Mouse (Mus musculus): Measurements from ENCODE around the gene Gpr25.
A peak's percentile ranks its signal among the peaks of the same experiment; 100 is the strongest.

Gene Gpr25

GRCm38 (mm10) chr1:136260635-136261238 is at the start of gene Gpr25:
Gene Gpr25 (minus strand): TSS chr1:136260873.
- DNase-seq (ENCODE audit: low read depth, low spot score): no peak

GRCm38 (mm10) chr1:136309193-136309592 is 48.5 kb upstream of the Gpr25 start:
- no peak for DNase-seq (ENCODE audit: low read depth, low spot score)

DNA sequence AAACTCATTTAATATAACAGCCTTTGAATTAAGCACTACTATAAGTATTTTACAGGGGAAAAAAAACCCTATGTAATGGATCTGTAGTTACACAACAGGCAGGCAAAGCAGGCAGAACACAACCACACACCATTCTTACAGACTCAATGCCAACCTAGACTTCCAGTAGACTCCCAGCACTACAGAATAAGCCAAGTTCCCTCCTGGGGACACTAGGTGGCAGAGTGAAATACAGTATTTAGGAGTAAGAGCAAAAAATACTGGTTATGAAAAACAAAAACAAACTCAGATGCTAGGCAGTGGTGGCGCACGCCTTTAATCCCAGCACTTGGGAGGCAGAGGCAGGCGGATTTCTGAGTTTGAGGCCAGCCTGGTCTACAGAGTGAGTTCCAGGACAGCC is 45.8 kb upstream of the Gpr25 start:
- DNase-seq (ENCODE audit: low read depth, low spot score): no peak

DNA sequence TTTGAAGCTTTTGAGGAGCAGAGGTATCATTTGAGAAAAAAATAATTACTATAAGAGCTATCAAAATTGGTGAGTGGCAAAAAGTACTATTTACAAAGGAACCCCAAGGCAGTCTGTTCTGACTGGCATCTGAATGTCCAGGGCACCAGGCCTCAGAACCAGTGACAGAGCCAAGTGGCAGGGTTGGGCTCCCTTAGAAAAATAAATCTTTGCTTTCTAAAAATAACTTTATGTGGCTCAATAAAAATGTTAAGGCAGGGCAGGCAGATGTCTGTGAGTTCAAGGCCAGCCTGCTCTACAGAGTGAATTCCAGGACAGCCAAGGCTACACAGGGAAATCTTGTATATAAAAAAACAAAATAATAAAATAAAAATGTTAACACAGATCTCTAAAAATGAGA is 33.3 kb upstream of the Gpr25 start:
- DNase-seq (ENCODE audit: low read depth, low spot score): no peak

GRCm38 (mm10) chr1:136289803-136290202 is 29.1 kb upstream of the Gpr25 start:
- DNase-seq (ENCODE audit: low read depth, low spot score): no peak

- DNase-seq (ENCODE audit: low read depth, low spot score): no peak
Observed at GRCm38 (mm10) chr1:136277366-136277765, 16.7 kb upstream of the Gpr25 start.

GRCm38 (mm10) chr1:136268224-136268623 is 7.6 kb upstream of the Gpr25 start:
- DNase-seq (ENCODE audit: low read depth, low spot score): no peak

- DNase-seq (ENCODE audit: low read depth, low spot score): no peak
Observed at GRCm38 (mm10) chr1:136266127-136266526, 5.5 kb upstream of the Gpr25 start.

DNA sequence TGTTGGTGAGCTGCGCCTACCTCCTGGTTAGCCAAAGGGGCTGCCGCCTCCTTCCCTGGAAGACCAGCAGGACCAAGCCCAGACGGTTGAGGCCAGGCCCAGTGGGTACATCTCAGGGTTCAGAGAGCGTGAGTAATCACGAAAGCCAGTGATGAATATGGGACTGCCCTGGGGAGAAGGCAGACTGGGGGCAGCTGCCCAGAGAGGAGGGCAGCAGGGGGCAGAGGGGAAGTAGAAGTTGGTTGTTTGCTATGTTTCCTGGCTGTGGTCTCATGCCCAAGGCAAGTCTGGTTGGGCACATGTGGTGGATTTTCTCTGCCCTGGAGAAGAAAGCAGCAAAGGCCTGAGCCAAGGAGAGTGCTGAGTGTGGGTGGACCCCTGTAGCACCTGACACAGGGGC is 2.7 kb upstream of the Gpr25 start:
- DNase-seq (ENCODE audit: low read depth, low spot score): no peak

DNA sequence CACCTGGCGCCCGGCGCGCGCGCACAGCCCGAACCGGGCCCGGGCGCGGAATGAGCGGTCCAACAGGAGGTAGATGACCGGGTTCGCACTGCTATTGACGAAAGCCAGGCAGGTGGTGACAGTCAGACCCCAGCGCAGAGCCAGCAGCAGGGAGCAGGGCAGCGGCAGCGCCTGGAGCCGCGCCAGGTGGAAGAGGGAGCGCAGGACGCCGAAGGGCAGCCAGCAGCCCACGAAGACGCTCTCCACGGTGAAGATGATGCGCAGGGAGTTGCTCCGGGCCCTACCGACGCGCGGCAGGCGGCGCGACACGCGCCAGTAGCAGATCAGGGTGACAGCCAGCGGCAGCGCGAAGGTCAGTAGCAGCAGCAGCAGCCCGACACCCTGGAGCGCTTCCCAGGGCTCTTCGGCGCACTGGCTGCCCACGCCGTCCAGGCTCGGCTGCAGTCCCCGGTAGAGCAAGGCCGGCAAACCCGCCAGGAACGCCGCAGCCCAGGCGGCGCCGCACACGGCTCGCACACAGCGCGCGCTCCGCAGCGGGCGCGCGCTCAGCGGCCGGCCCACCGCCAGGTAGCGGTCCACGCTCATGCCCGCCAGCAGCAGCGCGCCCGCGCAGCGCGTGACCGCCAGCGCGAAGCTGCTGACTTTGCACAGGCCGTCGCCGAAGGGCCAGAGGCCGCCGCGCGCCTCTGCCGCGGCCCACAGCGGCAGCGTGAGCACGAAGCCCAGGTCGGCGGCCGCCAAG is 609 bp downstream of the Gpr25 start:
- DNase-seq (ENCODE audit: low read depth, low spot score): peak; percentile 38

DNA sequence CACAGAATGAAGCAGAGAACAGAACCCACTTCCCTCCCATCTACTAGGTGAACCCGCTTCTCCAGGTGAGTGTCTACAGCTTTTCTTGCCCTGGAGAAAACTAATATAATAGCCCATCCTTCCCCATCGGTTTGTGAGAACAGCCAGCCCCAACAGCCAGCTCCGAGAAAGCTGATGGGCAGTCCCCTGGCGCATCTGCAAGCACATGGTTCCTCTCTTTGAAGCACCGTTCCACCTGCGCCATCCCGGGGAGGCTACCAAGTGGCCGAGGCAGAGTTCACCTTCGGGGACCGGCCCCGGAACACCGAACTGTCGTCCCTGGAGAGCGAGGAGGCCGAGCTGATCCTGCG is 1.2 kb downstream of the Gpr25 start:
- DNase-seq (ENCODE audit: low read depth, low spot score): no peak

DNA sequence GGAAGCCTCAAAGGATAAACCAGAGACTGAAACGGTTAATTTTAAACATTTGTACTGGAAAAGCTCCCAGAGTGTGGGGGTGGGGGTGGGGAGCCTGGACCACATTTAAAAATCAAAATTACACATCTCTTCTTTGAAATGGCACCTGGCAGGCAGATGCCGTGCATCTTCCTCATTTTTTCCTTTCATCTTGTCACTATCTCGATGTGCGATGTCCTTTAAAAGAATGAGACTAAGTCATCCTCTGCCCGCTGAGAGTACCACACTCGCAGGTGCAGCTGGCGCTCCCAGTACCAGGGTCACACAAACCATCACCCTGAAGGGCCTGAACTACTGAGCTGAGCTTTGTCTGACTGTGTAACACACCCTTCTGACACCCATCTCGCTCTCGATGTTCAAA is 2.2 kb downstream of the Gpr25 start:
- DNase-seq (ENCODE audit: low read depth, low spot score): no peak

DNA sequence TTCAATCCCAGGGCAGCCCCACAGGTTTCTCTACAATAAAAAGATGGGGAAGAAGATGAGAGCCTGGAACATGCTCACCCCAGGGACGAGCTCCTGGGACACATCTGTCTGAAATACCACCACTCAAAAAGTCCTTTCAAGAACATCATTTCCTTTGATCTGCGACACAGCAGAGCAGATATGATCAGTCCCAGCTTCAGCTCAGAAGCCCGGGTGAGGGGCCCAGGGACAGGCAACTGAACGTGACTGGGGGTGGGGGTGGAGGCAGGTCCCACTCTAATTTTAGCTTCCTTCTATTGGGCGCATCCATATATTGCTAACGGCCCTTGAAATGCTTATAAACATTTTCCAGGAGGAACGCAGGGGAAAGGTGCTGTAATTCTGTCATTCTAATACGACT is 5.0 kb downstream of the Gpr25 start:
- no peak for DNase-seq (ENCODE audit: low read depth, low spot score)

GRCm38 (mm10) chr1:136255174-136255573 is 5.5 kb downstream of the Gpr25 start:
- no peak for DNase-seq (ENCODE audit: low read depth, low spot score)

DNA sequence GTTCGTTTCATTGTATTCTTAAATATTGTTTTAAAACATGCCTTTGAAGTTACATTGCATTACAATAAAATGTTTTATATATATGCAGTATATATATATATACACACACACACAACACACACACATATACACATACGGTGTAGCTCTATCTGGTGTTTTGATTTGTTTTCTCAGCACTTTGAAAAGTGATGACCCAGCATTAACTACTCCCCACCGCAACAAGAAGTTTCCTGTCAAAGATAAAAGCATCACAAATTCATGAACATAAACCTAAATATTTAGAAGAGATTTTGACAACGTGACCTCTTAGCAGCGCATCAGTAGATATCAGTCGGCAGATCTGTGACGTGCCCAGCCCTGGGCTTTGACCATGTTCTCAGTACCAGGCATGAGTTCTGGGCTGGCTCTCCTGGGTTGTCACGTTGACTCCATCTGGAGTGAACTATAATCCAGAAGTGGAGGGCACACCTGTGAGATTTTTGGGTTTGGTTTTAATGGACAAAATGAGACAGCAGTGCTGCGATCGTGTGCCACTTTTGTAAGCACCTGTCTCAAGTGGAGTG is 6.1 kb downstream of the Gpr25 start:
- DNase-seq (ENCODE audit: low read depth, low spot score): no peak

GRCm38 (mm10) chr1:136253472-136253871 is 7.2 kb downstream of the Gpr25 start:
- no peak for DNase-seq (ENCODE audit: low read depth, low spot score)

- DNase-seq (ENCODE audit: low read depth, low spot score): no peak
Observed at GRCm38 (mm10) chr1:136249662-136250061, 11.0 kb downstream of the Gpr25 start.

GRCm38 (mm10) chr1:136247393-136247792 is 13.3 kb downstream of the Gpr25 start:
- no peak for DNase-seq (ENCODE audit: low read depth, low spot score)

DNA sequence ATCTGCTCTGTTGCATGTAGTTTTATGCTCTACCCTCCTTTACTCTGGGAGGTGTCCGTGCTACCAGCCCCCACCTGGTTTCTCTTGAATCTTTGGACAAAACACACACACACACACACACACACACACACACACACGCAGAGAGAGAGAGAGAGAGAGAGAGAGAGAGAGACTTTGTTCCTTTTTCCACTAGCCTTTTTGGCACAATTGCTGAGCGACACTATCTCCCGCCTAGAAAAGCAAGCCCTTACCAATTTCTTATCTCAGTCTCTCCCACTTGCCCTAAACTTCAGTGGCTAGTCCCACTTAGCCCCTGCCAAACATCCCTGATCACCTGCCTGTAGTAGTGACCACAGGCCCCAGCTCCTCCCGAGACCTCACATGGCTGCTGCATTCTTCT is 16.2 kb downstream of the Gpr25 start:
- no peak for DNase-seq (ENCODE audit: low read depth, low spot score)

DNA sequence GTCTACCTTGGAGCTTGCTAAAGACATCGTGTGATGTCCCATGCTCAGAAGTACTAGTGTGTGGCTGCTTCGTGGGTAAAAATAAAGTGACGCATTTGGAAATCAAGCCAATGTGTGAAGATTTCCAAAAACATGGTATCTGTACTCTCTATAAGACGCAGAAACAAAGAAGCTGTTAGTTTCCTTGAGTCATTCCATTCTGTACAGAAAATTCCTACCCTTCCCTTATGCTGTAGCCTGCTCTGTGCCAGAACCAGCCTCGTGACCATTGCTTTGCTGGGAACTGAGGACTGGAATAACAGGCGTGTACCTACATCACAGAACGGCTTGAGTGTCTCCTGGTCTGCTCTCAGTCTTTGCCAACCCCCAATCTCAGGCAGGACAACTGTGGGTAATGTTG is 18.9 kb downstream of the Gpr25 start:
- DNase-seq (ENCODE audit: low read depth, low spot score): no peak

DNA sequence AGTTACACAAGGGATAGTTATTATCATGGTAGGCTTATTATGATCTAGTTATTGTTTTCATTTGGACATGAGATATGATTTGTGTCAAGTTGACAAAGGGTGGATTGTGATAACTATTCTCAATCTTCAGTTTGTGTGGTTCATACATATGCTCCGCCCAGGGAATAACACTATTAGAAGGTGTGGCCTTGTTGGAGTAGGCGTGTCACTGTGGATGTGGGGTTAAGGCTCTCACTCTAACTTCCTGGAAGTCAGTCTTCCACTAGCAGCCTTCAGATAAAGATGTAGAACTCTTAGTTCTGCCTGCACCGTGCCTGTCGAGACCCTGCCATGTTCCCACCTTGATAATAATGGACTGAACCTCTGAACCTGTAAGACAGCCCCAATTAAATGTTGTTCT is 22.2 kb downstream of the Gpr25 start:
- DNase-seq (ENCODE audit: low read depth, low spot score): no peak

DNA sequence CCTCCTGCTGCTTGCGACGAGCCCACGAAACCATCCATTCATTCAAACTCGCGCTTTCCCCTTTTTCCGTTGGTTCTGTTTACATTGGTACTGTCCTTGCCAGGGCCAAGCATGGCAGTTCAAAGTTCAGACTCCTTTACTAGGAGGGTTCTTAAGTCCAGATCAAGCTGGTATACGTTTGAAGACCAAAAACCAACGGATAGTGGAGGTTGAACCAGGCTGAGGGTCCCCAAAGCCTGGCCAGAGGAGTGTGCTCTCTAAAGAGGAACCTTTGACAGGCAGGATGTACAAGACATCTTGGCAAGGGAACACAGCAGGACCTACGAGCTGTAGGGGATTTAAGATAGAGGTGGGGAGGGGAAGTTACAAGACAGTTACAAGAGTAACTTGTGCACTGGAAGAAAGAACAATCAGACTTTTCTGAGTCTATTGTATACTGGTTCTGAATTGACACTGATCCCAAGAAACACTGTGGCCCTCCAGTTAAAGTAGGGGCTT is 26.0 kb downstream of the Gpr25 start:
- no peak for DNase-seq (ENCODE audit: low read depth, low spot score)
